ENCODE assay signal across 10 mouse cellular contexts in genomic region chr12:52381968-52382325, GRCm38 (mm10).
DNase-seq lines count a peak whose midpoint lies in the region; ATAC-seq and TF ChIP-seq lines count a peak whose summit lies in the region.
"Had no signal": no experiment of that assay in that cellular context is flagged by ENCODE, and none has a peak within 500 bp of the region (broad histone marks: within the 10 kb centered on the region; RNA-seq: fewer than 3 reads in every experiment).

No protein-coding gene starts in this region.

- H3K4me1 ChIP-seq in kidney, postnatal 0 days (replicated peaks; ENCODE audit: insufficient read depth, low read length): peaks cover 13% of the 10 kb centered on the region; the same call in 1 of the 2 replicates
- peaks cover 29% of the 10 kb centered on the region for H3K4me1 ChIP-seq in embryonic facial prominence, embryonic 15.5 days
- H3K4me1 ChIP-seq in hindbrain, embryonic 15.5 days (replicated peaks): peaks cover 29% of the 10 kb centered on the region
- peaks cover 28% of the 10 kb centered on the region for H3K4me1 ChIP-seq in neural tube, embryonic 15.5 days

- no peaks in the 10 kb centered on the region for H3K27me3 ChIP-seq in kidney, postnatal 0 days (ENCODE audit: insufficient read depth, low read length)
- H3K27me3 ChIP-seq in embryonic facial prominence, embryonic 15.5 days: no peaks in the 10 kb centered on the region
- no peaks in the 10 kb centered on the region for H3K27me3 ChIP-seq in hindbrain, embryonic 15.5 days
- no peaks in the 10 kb centered on the region for H3K27me3 ChIP-seq in neural tube, embryonic 15.5 days (replicated peaks)
- H3K27me3 ChIP-seq: heart, embryonic 12.5 days had no signal

- H3K27ac ChIP-seq in kidney, postnatal 0 days: no peak overlapping the region
- H3K27ac ChIP-seq in embryonic facial prominence, embryonic 15.5 days (replicated peaks): peak overlapping the region; percentile 66
- no peak overlapping the region; the same call in 1 of the 2 replicates for H3K27ac ChIP-seq in hindbrain, embryonic 15.5 days (replicated peaks)
- 0 out of 2 replicates have a peak overlapping the region, but pooled peaks have one; percentile 11 for H3K27ac ChIP-seq in neural tube, embryonic 15.5 days (replicated peaks)

- no peak overlapping the region for H3K4me2 ChIP-seq in kidney, postnatal 0 days (ENCODE audit: low read length)
- H3K4me2 ChIP-seq in embryonic facial prominence, embryonic 15.5 days (replicated peaks): no peak overlapping the region
- H3K4me2 ChIP-seq in hindbrain, embryonic 15.5 days: peak overlapping the region; percentile 21; the same call in 1 of the 2 replicates
- peak overlapping the region; percentile 5; the same call in 1 of the 2 replicates for H3K4me2 ChIP-seq in neural tube, embryonic 15.5 days

- no peak overlapping the region for H3K4me3 ChIP-seq in kidney, postnatal 0 days (replicated peaks; ENCODE audit: low read depth, low read length)
- H3K4me3 ChIP-seq in embryonic facial prominence, embryonic 15.5 days (replicated peaks): no peak overlapping the region
- H3K4me3 ChIP-seq in hindbrain, embryonic 15.5 days: no peak overlapping the region
- H3K4me3 ChIP-seq in neural tube, embryonic 15.5 days (replicated peaks): no peak overlapping the region
- H3K4me3 ChIP-seq: heart, embryonic 12.5 days had no signal

- no peaks in the 10 kb centered on the region for H3K9me3 ChIP-seq in kidney, postnatal 0 days (replicated peaks; ENCODE audit: low read length)
- no peaks in the 10 kb centered on the region for H3K9me3 ChIP-seq in embryonic facial prominence, embryonic 15.5 days (replicated peaks)
- no peaks in the 10 kb centered on the region for H3K9me3 ChIP-seq in hindbrain, embryonic 15.5 days
- no peaks in the 10 kb centered on the region for H3K9me3 ChIP-seq in neural tube, embryonic 15.5 days (replicated peaks)
- H3K9me3 ChIP-seq: heart, embryonic 12.5 days had no signal

- no peaks in the 10 kb centered on the region for H3K36me3 ChIP-seq in kidney, postnatal 0 days (ENCODE audit: insufficient read depth, low read length)
- H3K36me3 ChIP-seq in embryonic facial prominence, embryonic 15.5 days: no peaks in the 10 kb centered on the region
- H3K36me3 ChIP-seq in hindbrain, embryonic 15.5 days: no peaks in the 10 kb centered on the region
- no peaks in the 10 kb centered on the region for H3K36me3 ChIP-seq in neural tube, embryonic 15.5 days
- H3K36me3 ChIP-seq: heart, embryonic 12.5 days had no signal

- 0 out of 2 replicates have a peak, but pooled peaks have one; percentile 9 for ATAC-seq in kidney, postnatal 0 days (replicated peaks; ENCODE audit: low FRiP score, low read depth)
- no peak for ATAC-seq in embryonic facial prominence, embryonic 15.5 days (ENCODE audit: insufficient number of reproducible peaks, low FRiP score, low TSS enrichment, low read depth)
- no peak for ATAC-seq in hindbrain, embryonic 15.5 days (ENCODE audit: low FRiP score, low read depth)
- ATAC-seq in neural tube, embryonic 15.5 days (ENCODE audit: low FRiP score): no peak

- 81% methylated on average over 1 of the region's 1 CpGs for WGBS in kidney, postnatal 0 days
- 86% methylated on average over 1 of the region's 1 CpGs for WGBS in embryonic facial prominence, embryonic 15.5 days
- 78% methylated on average over 1 of the region's 1 CpGs for WGBS in hindbrain, embryonic 15.5 days
- 71% methylated on average over 1 of the region's 1 CpGs for WGBS in neural tube, embryonic 15.5 days

- TF ChIP-seq CTCF in kidney, postnatal 0 days (IDR thresholded peaks at IDR 0.05; ENCODE audit: low read depth): no peak

- DNase-seq in kidney, postnatal 0 days (ENCODE audit: low spot score): no peak
- no peak for DNase-seq in kidney, postnatal 14 days
- DNase-seq in ovary, postnatal 10 days (ENCODE audit: low spot score): no peak
- DNase-seq in frontal cortex, postnatal 36 days (ENCODE audit: low spot score in 2 of 2): no peak
- DNase-seq in cerebellum, postnatal 10 days: no peak
- DNase-seq: left cerebral cortex, postnatal 4 days had no signal

- no peak overlapping the region for H3K9ac ChIP-seq in kidney, postnatal 0 days (ENCODE audit: low read depth, low read length)
- H3K9ac ChIP-seq in embryonic facial prominence, embryonic 15.5 days: no peak overlapping the region
- no peak overlapping the region for H3K9ac ChIP-seq in hindbrain, embryonic 15.5 days
- H3K9ac ChIP-seq in neural tube, embryonic 15.5 days (replicated peaks): no peak overlapping the region
- H3K9ac ChIP-seq: heart, embryonic 12.5 days had no signal

Comparison
In these comparisons a context has a peak if more than half of its experiments do, and no peak if none do; other contexts are left out.
1. H3K27ac ChIP-seq: peak in embryonic facial prominence, embryonic 15.5 days (single experiment) and neural tube, embryonic 15.5 days (single experiment); none in kidney, postnatal 0 days (single experiment) and hindbrain, embryonic 15.5 days (single experiment).
2. H3K4me2 ChIP-seq: peak in hindbrain, embryonic 15.5 days (single experiment) and neural tube, embryonic 15.5 days (single experiment); none in kidney, postnatal 0 days (single experiment) and embryonic facial prominence, embryonic 15.5 days (single experiment).